Mouse (Mus musculus): ENCODE results near the gene Ccdc24. TPM values are rescaled to one million over a fixed set of nuclear protein-coding genes. Genes with fewer than 3 reads are reported as not detected.

Gene Ccdc24
- total and polyA plus RNA-seq, 2 experiments from 2014 or later, result 0.94 to 7.7 TPM

DNA sequence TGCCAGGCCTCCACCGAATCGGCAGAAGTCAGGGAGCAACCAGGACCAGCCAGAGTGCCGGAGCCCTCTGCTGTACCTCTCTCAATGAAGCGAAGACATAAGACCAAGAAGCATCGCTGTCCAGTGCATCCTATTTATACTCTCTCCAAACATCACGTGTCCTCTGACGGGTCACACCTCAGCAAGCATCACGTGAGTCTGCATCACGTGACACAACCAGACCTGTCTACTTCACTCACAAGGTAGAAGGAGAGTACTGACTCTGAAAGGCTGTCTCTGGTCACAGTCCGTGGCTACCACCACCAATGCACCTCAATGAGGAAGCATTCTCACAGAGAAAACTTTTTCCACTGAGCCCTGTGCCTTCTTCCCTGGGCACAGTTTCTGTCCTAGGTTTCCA, 54.3 kb downstream of the Ccdc24 start:
- DNase-seq (no peak), ATAC-seq (no peak)
- H3K27me3 ChIP-seq (ENCODE audit: insufficient read depth, low read length), result no peaks in the 10 kb centered on the region
- H3K27ac ChIP-seq (ENCODE audit: low read depth, low read length), result no peak overlapping the region
- no peak overlapping the region for H3K4me3 ChIP-seq (ENCODE audit: low read depth, low read length)
- no peaks in the 10 kb centered on the region for H3K36me3 ChIP-seq (ENCODE audit: insufficient read depth)
- H3K9me3 ChIP-seq (ENCODE audit: low read length), result no peaks in the 10 kb centered on the region
- no peak overlapping the region for H3K9ac ChIP-seq
- no peaks in the 10 kb centered on the region for H3K4me1 ChIP-seq (ENCODE audit: insufficient read depth)
- TF ChIP-seq CTCF (IDR thresholded peaks at IDR 0.05; ENCODE audit: low read depth), result no peak
- H3K4me2 ChIP-seq (ENCODE audit: low read depth), result no peak overlapping the region
- 93% methylated on average over 10 of the region's 10 CpGs for WGBS

DNA sequence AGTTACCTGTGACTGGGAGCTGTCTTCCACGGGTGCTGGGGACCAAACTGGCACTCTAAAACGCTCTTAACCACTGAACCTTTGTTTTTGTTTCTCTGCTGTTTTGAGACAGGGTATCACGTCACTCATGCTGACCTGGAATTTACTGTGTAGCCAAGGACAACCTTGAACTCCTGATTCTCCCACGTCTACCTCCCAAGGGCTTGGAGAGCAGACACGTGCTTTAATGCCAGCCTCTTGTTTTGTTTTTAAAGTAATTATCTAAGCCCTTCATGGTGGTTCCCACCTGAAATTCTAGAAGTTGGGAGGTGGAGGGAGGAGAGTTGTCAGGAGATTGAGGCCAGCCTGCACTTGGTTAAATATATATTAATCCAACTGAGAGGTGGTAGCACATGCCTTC, 55.6 kb downstream of the Ccdc24 start:
- ATAC-seq (no peak), DNase-seq (no peak)
- 77% methylated on average over 5 of the region's 5 CpGs for WGBS
- H3K27ac ChIP-seq (ENCODE audit: low read depth, low read length), result no peak overlapping the region
- no peak overlapping the region for H3K4me3 ChIP-seq (ENCODE audit: low read depth, low read length)
- H3K9me3 ChIP-seq (ENCODE audit: low read length), result no peaks in the 10 kb centered on the region
- TF ChIP-seq CTCF (IDR thresholded peaks at IDR 0.05; ENCODE audit: low read depth), result no peak
- no peaks in the 10 kb centered on the region for H3K36me3 ChIP-seq (ENCODE audit: insufficient read depth)
- no peaks in the 10 kb centered on the region for H3K27me3 ChIP-seq (ENCODE audit: insufficient read depth, low read length)
- H3K4me1 ChIP-seq (ENCODE audit: insufficient read depth), result no peaks in the 10 kb centered on the region
- H3K9ac ChIP-seq, result no peak overlapping the region
- H3K4me2 ChIP-seq (ENCODE audit: low read depth), result no peak overlapping the region

Other genes with a start within 250 kb of the Ccdc24 start
- gene Dmap1, start 190.3 kb downstream of the Ccdc24 start, total RNA-seq (2014; rRNA removed), result 75.0 and 88.4 TPM in 2 replicates
- gene Dmap1, start 190.3 kb downstream of the Ccdc24 start, polyA plus RNA-seq (2015; fragmentation: Nextera tagmentation; extraction: Ambion mirVana), result 80.4 and 84.7 TPM in 2 replicates
- gene Gm12845, start 148.1 kb downstream of the Ccdc24 start, total RNA-seq (2014; rRNA removed), result not detected in 2 replicates
- not detected in 2 replicates for gene Gm12845, start 148.1 kb downstream of the Ccdc24 start, polyA plus RNA-seq (2015; fragmentation: Nextera tagmentation; extraction: Ambion mirVana)
- gene Klf17, start 106.9 kb downstream of the Ccdc24 start, total RNA-seq (2014; rRNA removed), result not detected in 2 replicates
- gene Klf17, start 106.9 kb downstream of the Ccdc24 start, polyA plus RNA-seq (2015; fragmentation: Nextera tagmentation; extraction: Ambion mirVana), result not detected in 2 replicates
- 30.6 and 35.0 TPM in 2 replicates for gene Slc6a9, start 38.1 kb downstream of the Ccdc24 start, total RNA-seq (2014; rRNA removed)
- gene Slc6a9, start 38.1 kb downstream of the Ccdc24 start, polyA plus RNA-seq (2015; fragmentation: Nextera tagmentation; extraction: Ambion mirVana), result 18.7 and 33.7 TPM in 2 replicates
- gene B4galt2, start 10.9 kb upstream of the Ccdc24 start, total RNA-seq (2014; rRNA removed), result 179 and 192 TPM in 2 replicates
- 89.0 and 90.6 TPM in 2 replicates for gene B4galt2, start 10.9 kb upstream of the Ccdc24 start, polyA plus RNA-seq (2015; fragmentation: Nextera tagmentation; extraction: Ambion mirVana)
- gene Atp6v0b, start 14.8 kb upstream of the Ccdc24 start, total RNA-seq (2014; rRNA removed), result 557 and 600 TPM in 2 replicates
- gene Atp6v0b, start 14.8 kb upstream of the Ccdc24 start, polyA plus RNA-seq (2015; fragmentation: Nextera tagmentation; extraction: Ambion mirVana), result 599 and 626 TPM in 2 replicates
- gene Dph2, start 19.5 kb upstream of the Ccdc24 start, total RNA-seq (2014; rRNA removed), result 21.6 and 22.3 TPM in 2 replicates
- gene Dph2, start 19.5 kb upstream of the Ccdc24 start, polyA plus RNA-seq (2015; fragmentation: Nextera tagmentation; extraction: Ambion mirVana), result 16.7 and 17.4 TPM in 2 replicates
- 37.9 and 42.9 TPM in 2 replicates for gene Ipo13, start 42.4 kb upstream of the Ccdc24 start, total RNA-seq (2014; rRNA removed)
- gene Ipo13, start 42.4 kb upstream of the Ccdc24 start, polyA plus RNA-seq (2015; fragmentation: Nextera tagmentation; extraction: Ambion mirVana), result 58.1 and 61.8 TPM in 2 replicates
- gene Artn, start 57.2 kb upstream of the Ccdc24 start, total RNA-seq (2014; rRNA removed), result 0.62 and 1.0 TPM in 2 replicates
- 0.42 and 0.54 TPM in 2 replicates for gene Artn, start 57.2 kb upstream of the Ccdc24 start, polyA plus RNA-seq (2015; fragmentation: Nextera tagmentation; extraction: Ambion mirVana)